Mouse (Mus musculus) kidney, adult 8-10 months (tissue): ENCODE measurements around the gene Tmem25.
A peak's percentile ranks its signal among the peaks of the same experiment; 100 is the strongest.
"Not testable (repeated sequence)": the region's sequence is repeated elsewhere in the genome, so short reads cannot be mapped to it uniquely, and the experiment has no call there.

Experiments
- DNase-seq, 2 experiments: peaks; one replicate each; pipeline ENCODE4 v3.0.0; 2022

The Tmem25 gene

GRCm38 (mm10) chr9:44772392-44772749 lies 26.7 kb downstream of the Tmem25 start:
- no peak for DNase-seq

- no peak for DNase-seq
Measured at GRCm38 (mm10) chr9:44771376-44771775, 27.7 kb downstream of the Tmem25 start.

GRCm38 (mm10) chr9:44768029-44768394 lies 31.1 kb downstream of the Tmem25 start:
- DNase-seq, result not testable (repeated sequence)

GRCm38 (mm10) chr9:44767101-44768028 lies 31.7 kb downstream of the Tmem25 start, which contains the start of the genes Arcn1 and Ift46:
Gene Arcn1, minus strand, starts transcription at chr9:44767845.
Gene Ift46, plus strand, starts transcription at chr9:44767908.
- DNase-seq, result peak; percentile 73 to 78

- no peak for DNase-seq
Measured at GRCm38 (mm10) chr9:44760873-44761272, 38.2 kb downstream of the Tmem25 start.

DNA sequence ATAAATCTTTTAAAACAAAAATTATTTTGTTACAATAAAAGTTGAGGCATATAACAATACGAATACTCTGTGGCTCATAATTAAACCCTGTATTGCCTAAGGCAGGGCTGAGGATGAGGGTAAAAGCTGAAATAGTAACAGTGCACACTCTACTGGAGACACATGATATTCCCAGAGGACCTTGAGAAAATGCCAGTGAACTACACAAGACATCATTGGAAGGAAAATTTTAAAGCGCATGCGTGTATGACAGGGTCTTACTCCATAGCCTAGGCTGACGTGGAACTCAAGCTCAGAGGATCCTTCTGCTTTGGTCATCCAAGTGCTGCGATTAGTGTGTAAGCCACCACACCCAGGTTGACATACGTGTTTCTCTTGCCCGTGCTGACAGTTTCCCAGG lies 50.6 kb downstream of the Tmem25 start:
- DNase-seq, result no peak

GRCm38 (mm10) chr9:44747341-44747740 lies 51.8 kb downstream of the Tmem25 start:
- DNase-seq, result no peak

- DNase-seq, result no peak
Measured at GRCm38 (mm10) chr9:44746666-44747065, 52.4 kb downstream of the Tmem25 start.

GRCm38 (mm10) chr9:44745371-44745770 lies 53.7 kb downstream of the Tmem25 start:
- DNase-seq, result no peak
